Mouse (Mus musculus): ENCODE results near the gene Mylpf. TPM values are rescaled to one million over a fixed set of nuclear protein-coding genes. Genes with fewer than 3 reads are reported as not detected.

Gene Mylpf
- polyA plus RNA-seq, 1 experiment from 2014 or later = 10.7 TPM

- DNase-seq (ENCODE audit: extremely low spot score, low spot score) = no peak
- H3K27ac ChIP-seq = no peak overlapping the region
- H3K4me1 ChIP-seq = peaks cover 1% of the 10 kb centered on the region
- H3K9me3 ChIP-seq = no peaks in the 10 kb centered on the region
- no peaks in the 10 kb centered on the region for H3K27me3 ChIP-seq (ENCODE audit: poor library complexity, severe bottlenecking)
- peaks cover 33% of the 10 kb centered on the region for H3K36me3 ChIP-seq (replicated peaks)
- WGBS = 84% methylated on average over 6 of the region's 6 CpGs
- no peak overlapping the region for H3K4me3 ChIP-seq
Measured at GRCm38 (mm10) chr7:127220440-127220839, 11.8 kb downstream of the Mylpf start.

GRCm38 (mm10) chr7:127223106-127223505 is 14.4 kb downstream of the Mylpf start:
- Histone ChIP-seq H3K27me3 (ENCODE audit: poor library complexity, severe bottlenecking) (no peaks in the 10 kb centered on the region), H3K9me3 (no peaks in the 10 kb centered on the region), H3K36me3 (replicated peaks) (peaks cover 57% of the 10 kb centered on the region), H3K4me3 (no peak overlapping the region), H3K4me1 (no peaks in the 10 kb centered on the region), H3K27ac (no peak overlapping the region)
- WGBS = 96% methylated on average over 3 of the region's 3 CpGs
- no peak for DNase-seq (ENCODE audit: extremely low spot score, low spot score)

GRCm38 (mm10) chr7:127223515-127224478 is 15.1 kb downstream of the Mylpf start:
- no peak overlapping the region for H3K27ac ChIP-seq
- H3K36me3 ChIP-seq (replicated peaks) = peaks cover 62% of the 10 kb centered on the region
- no peak for DNase-seq (ENCODE audit: extremely low spot score, low spot score)
- no peak overlapping the region for H3K4me3 ChIP-seq
- 91% methylated on average over 6 of the region's 6 CpGs for WGBS
- H3K27me3 ChIP-seq (ENCODE audit: poor library complexity, severe bottlenecking) = no peaks in the 10 kb centered on the region
- H3K4me1 ChIP-seq = no peaks in the 10 kb centered on the region
- no peaks in the 10 kb centered on the region for H3K9me3 ChIP-seq

GRCm38 (mm10) chr7:127224616-127225015 is 15.9 kb downstream of the Mylpf start:
- no peak overlapping the region for H3K4me3 ChIP-seq
- 91% methylated on average over 6 of the region's 6 CpGs for WGBS
- no peaks in the 10 kb centered on the region for H3K27me3 ChIP-seq (ENCODE audit: poor library complexity, severe bottlenecking)
- no peak for DNase-seq (ENCODE audit: extremely low spot score, low spot score)
- H3K4me1 ChIP-seq = no peaks in the 10 kb centered on the region
- peaks cover 70% of the 10 kb centered on the region for H3K36me3 ChIP-seq (replicated peaks)
- no peak overlapping the region for H3K27ac ChIP-seq
- H3K9me3 ChIP-seq = no peaks in the 10 kb centered on the region

- no peak for DNase-seq (ENCODE audit: extremely low spot score, low spot score)
- Histone ChIP-seq H3K4me3 (no peak overlapping the region), H3K36me3 (replicated peaks) (peaks cover 77% of the 10 kb centered on the region), H3K27me3 (ENCODE audit: poor library complexity, severe bottlenecking) (no peaks in the 10 kb centered on the region), H3K9me3 (no peaks in the 10 kb centered on the region), H3K4me1 (peaks cover 7% of the 10 kb centered on the region), H3K27ac (peak overlapping the region; percentile 51; the same call in 1 of the 2 replicates)
- 91% methylated on average over 11 of the region's 11 CpGs for WGBS
Measured at GRCm38 (mm10) chr7:127225147-127225995, 16.7 kb downstream of the Mylpf start.

- peaks cover 30% of the 10 kb centered on the region for H3K4me1 ChIP-seq
- peak; percentile 62 for DNase-seq (ENCODE audit: extremely low spot score, low spot score)
- no peak overlapping the region for H3K4me3 ChIP-seq
- no peak overlapping the region for H3K27ac ChIP-seq
- WGBS = 69% methylated on average over 4 of the region's 4 CpGs
- peaks cover 69% of the 10 kb centered on the region for H3K36me3 ChIP-seq (replicated peaks)
- no peaks in the 10 kb centered on the region for H3K27me3 ChIP-seq (ENCODE audit: poor library complexity, severe bottlenecking)
- no peaks in the 10 kb centered on the region for H3K9me3 ChIP-seq
Measured at GRCm38 (mm10) chr7:127228615-127229303, 20.1 kb downstream of the Mylpf start.

GRCm38 (mm10) chr7:127231376-127231775 is 22.7 kb downstream of the Mylpf start:
- peak overlapping the region; percentile 73 for H3K4me3 ChIP-seq
- 83% methylated on average over 3 of the region's 3 CpGs for WGBS
- H3K27ac ChIP-seq = peak overlapping the region; percentile 100
- H3K36me3 ChIP-seq (replicated peaks) = peaks cover 71% of the 10 kb centered on the region
- peaks cover 14% of the 10 kb centered on the region for H3K9me3 ChIP-seq
- H3K27me3 ChIP-seq (ENCODE audit: poor library complexity, severe bottlenecking) = no peaks in the 10 kb centered on the region
- no peak for DNase-seq (ENCODE audit: extremely low spot score, low spot score)
- peaks cover 39% of the 10 kb centered on the region for H3K4me1 ChIP-seq

DNA sequence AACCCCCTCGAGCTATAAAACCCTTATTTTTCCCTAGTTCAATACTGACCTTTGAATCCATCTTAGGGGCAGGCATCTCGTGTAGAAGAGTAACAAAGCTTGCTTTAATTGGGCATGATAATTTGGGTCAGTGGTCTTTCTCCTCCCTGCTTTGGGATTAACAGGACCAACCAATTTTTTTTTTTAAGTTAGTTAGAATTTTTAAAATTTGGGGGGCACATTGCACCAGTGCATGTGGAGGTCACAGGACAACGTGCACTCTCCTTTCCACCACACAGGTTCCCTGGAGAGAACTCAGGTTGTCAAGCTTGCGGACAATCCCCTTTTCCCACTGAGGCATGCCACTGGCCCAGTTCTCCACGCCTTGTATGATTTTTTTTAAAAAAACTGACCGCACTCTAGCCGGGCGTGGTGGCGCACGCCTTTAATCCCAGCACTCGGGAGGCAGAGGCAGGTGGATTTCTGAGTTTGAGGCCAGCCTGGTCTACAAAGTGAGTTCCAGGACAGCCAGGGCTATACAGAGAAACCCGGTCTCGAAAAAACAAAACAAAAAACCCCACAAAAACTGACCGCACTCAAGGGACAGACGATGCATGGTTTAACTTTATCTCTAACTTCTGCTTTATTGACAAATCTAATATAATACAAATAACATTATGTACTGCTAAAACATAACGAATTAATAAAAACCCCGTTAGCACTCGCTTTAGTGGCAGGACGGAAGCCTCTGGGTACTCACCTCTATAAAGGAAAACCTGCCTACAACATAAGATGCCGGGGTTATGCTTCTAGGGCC is 23.3 kb downstream of the Mylpf start:
- WGBS = 16% methylated on average over 20 of the region's 20 CpGs
- H3K27me3 ChIP-seq (ENCODE audit: poor library complexity, severe bottlenecking) = no peaks in the 10 kb centered on the region
- H3K36me3 ChIP-seq (replicated peaks) = peaks cover 73% of the 10 kb centered on the region
- peak overlapping the region; percentile 100 for H3K27ac ChIP-seq
- peaks cover 39% of the 10 kb centered on the region for H3K4me1 ChIP-seq
- peaks cover 21% of the 10 kb centered on the region for H3K9me3 ChIP-seq
- peak overlapping the region; percentile 73 for H3K4me3 ChIP-seq
- no peak for DNase-seq (ENCODE audit: extremely low spot score, low spot score)

DNA sequence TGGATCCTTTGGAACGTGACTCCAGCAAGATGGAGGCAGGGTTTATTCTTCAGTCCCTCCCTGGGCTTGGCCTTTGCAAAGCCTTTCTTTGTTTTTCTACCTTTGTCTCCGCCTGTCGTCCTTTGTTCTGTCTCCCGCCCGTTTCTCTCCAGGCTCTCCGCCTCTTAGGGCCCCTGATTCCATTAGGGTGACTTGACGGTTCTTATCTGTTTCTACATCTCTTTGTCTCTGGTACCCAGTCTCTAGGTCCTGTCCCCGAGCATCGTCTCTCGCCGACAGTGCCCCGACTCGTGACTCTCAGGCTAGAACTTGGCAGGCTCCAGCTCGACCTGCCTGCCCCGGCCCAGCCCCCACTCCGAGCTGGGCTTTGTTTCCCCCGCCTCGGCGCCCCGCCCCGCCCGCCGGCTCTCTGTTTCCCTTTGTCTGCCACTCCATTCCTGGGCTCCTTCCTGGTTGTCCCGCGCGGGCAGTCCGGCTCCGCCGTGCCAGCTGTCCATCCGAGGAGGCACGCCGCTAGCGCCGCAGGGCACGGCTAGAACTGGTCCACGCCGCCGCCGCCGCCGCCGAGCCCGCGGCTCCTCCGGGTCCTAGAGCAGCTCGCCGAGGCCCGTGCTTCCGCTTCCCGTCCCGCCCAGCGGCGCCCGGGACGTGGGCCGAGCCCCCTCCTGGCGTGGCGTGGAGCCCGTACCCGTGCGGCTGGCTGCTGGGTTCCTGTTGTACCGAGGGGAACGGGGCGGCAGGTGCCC is 24.1 kb downstream of the Mylpf start, which contains the start of the genes Zfp553 and Sept1:
Gene Zfp553 (plus strand): TSS at position 440 of the 746 bp plus-strand sequence.
Gene Sept1 (minus strand): TSS at position 509 of the 746 bp plus-strand sequence.
- Histone ChIP-seq H3K4me3 (peak within 1 kb of the TSS; percentile 73), H3K9me3 (peaks cover 27% of the 10 kb centered on the region), H3K27me3 (ENCODE audit: poor library complexity, severe bottlenecking) (no peaks in the 10 kb centered on the region), H3K36me3 (replicated peaks) (peaks cover 73% of the 10 kb centered on the region), H3K4me1 (peaks cover 39% of the 10 kb centered on the region), H3K27ac (peak within 1 kb of the TSS; percentile 100)
- under 1% methylated on average over 64 of the region's 64 CpGs for WGBS
- peak; percentile 92 for DNase-seq (ENCODE audit: extremely low spot score, low spot score)

DNA sequence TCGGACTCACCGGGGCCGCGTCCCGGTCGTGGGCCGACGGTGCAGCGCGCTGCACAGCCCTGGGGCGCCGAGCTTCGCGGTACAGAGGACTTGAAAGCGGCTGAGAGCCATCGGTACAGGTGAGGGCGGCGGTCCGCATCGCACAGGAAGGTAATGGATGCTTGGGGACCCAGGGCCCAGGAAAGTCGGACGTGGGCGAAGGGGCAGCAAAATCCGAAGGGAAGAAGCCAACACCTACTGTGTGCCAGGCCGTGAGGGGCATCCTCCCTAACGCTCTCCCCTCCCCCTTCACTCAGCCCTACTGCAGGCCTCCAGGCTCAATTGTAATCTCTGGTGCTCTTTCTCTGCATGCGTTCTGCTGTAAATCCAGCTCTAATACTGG is 24.7 kb downstream of the Mylpf start:
- Histone ChIP-seq H3K27ac (peak overlapping the region; percentile 100), H3K36me3 (replicated peaks) (peaks cover 75% of the 10 kb centered on the region), H3K4me1 (peaks cover 39% of the 10 kb centered on the region), H3K4me3 (peak overlapping the region; percentile 73), H3K27me3 (ENCODE audit: poor library complexity, severe bottlenecking) (no peaks in the 10 kb centered on the region), H3K9me3 (peaks cover 27% of the 10 kb centered on the region)
- WGBS = under 1% methylated on average over 27 of the region's 27 CpGs
- no peak for DNase-seq (ENCODE audit: extremely low spot score, low spot score)

DNA sequence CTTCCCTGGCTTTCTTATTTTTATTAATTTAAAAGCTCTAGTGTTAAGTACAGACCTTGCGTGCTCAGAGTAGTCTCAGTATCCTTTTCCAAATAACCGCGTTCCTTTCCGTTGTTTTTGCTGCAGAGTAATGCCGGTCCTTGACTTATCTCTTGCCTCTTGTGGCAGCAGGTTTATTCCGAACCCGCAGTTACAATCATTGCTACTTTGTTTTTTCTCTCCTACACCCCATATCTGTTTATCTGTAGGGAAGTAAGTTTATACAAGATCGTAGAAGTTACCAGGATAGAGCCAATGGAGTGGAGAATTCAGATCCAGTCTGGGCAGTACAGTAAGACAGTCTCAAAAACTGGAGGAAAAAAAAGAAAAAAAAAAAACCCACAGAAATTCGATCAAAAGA is 25.1 kb downstream of the Mylpf start:
- Histone ChIP-seq H3K27me3 (ENCODE audit: poor library complexity, severe bottlenecking) (no peaks in the 10 kb centered on the region), H3K27ac (peak overlapping the region; percentile 100), H3K36me3 (replicated peaks) (peaks cover 75% of the 10 kb centered on the region), H3K4me1 (peaks cover 39% of the 10 kb centered on the region), H3K9me3 (peaks cover 27% of the 10 kb centered on the region), H3K4me3 (peak overlapping the region; percentile 73)
- 8% methylated on average over 9 of the region's 9 CpGs for WGBS
- DNase-seq (ENCODE audit: extremely low spot score, low spot score) = no peak
